Mouse (Mus musculus) thymus, postnatal 4 days (tissue): Measurements from ENCODE around the gene Zfp511.

ENCODE experiments used
- DNase-seq: peaks from one replicate; pipeline ENCODE4 v3.0.0; 2021

The Zfp511 gene

GRCm38 (mm10) chr7:140036281-140037170, at the start of gene Zfp511, which contains the start of gene Tubgcp2:
Zfp511 (plus strand) TSS chr7:140036391.
Tubgcp2 (minus strand) TSS chr7:140036669.
- peak; percentile 87 for DNase-seq

GRCm38 (mm10) chr7:139988272-139988671, 47.9 kb upstream of the Zfp511 start:
- no peak for DNase-seq

DNA sequence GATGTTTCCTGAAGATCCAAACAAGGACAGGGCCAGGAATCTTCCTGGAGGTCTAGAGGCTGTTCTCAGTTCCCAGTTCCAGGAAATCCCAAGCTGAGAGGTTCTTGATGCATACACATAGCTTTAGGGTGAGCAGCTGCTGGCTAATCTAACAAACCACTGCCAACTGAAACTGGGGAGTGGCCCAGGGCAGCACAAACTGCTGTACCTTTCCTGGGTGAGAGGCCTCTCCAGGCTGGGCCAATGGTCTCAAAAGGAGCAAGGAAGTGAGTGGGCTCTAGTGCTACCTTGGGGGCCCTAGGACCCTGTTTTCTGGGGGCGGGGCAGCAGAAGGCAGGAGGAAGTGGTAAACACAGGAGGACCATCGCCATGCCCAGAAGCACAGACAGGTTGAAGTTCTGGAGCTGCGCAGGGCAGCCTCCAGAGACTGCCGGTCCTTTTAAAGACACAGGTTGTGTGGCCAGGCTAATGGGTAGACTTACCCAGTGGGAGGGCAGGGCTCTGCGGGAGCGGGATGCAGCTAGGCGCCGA, 45.3 kb upstream of the Zfp511 start:
- DNase-seq, result no peak

DNA sequence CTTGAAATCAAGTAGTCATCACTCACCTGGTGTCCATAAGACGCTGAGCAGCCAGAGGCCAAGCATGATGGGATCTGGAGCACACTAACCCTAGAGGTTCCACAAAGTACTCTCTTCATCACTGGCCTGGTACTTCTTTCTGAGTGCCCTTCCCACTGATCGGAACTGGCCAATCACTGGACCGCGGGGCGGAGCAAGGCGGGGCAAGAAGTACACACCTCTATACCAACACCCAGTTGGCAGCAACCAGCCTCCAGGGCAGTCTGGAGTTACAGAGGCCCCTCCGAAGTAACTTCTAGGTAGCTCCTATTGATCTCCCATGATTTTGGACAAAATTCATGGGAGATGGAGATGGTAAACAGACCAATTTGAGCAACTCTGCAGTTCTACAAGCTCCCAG, 43.8 kb upstream of the Zfp511 start, which contains the start of gene Adam8:
TSS of gene Adam8 (minus strand) at position 157 of the 400 bp plus-strand sequence.
- peak; percentile 49 for DNase-seq

DNA sequence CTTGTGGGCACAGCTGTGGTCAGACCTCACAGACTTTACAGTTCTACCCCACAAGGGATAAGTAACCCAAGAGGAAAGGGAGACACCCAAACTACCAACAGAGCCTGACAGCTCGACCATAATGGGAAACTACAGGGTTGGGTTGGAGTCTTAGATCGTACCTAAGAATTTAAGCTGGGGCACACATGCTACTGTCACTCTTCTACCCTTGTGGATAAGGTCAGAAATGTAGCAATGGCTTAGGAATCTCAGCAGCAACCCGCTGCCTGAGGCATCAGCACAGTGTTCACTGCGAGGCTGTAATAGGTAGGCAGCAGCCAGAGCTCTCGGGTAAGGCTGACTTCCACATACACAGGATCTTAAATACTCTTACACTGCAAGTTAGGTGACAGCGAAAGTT, 42.7 kb upstream of the Zfp511 start:
- no peak for DNase-seq

DNA sequence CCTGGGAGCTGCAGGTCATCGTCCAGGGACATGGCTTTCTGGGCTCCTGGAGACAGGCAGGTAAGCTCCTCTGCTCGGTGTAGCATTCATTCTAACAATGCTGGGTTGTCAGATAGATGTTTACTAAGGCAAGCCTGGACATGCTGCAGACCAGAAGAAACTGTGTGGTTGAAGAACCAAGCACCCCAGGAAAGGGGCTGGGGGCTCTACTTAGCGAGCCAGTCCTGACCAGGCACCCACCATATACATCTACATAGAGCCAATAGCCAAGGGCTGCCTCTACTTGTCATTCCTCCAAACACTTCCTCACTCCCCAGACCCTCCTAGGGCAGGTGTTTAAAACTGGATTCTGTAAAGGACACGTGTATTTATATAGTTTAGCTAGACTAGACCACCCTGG, 42.0 kb upstream of the Zfp511 start:
- DNase-seq, result no peak

DNA sequence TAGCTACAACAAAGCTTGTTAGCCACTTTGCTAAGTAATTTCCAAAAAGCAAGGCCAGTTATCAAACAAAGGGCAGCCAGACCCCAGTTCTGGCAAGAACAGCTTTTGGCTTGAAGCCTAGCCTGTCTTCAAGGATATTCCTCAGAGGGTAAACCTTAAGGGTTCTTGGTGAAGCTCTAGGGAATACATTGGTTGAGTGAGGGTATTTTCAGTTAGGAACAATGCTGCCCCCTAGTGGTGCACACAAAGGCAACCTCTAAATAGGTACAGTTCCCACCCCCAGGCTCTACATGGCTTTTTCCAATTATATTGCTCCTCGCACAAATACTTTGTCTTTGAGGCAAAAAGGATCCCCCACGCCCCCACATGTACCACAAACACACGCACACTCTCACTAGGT, 41.5 kb upstream of the Zfp511 start:
- peak; percentile 73 for DNase-seq

GRCm38 (mm10) chr7:139998691-139999350, 37.4 kb upstream of the Zfp511 start:
- DNase-seq, result no peak

DNA sequence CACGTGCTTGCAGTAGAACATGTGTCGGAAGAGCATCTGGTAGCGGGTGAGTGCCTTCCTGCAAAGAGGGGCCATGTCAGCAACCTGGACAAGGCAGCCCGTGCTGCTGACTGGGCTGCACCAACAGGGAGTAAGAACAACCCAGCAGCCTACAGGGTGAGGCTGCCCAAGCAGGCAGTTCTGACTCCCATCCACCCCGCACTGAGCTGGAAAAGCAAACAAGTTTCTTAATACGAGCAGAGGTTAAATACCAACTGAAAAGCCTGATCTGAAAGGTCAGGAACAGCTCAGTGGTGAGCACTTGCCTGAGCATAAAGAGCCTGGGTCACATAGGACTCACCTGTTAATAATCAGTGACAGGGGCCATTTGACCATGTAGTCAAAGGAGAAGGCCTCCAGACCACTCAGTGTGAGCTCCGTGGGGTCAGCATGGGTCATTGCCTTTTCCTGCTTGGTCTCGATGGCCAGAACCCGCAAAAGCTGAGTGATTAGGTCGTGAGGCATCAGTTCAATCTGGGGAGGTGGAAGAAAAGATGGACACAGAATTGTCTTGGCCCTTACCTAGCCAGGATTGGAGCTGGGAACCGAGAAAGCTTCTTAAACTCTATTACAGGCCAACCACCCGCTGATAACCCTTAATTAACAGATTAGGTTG, 35.0 kb upstream of the Zfp511 start:
- DNase-seq, result no peak

DNA sequence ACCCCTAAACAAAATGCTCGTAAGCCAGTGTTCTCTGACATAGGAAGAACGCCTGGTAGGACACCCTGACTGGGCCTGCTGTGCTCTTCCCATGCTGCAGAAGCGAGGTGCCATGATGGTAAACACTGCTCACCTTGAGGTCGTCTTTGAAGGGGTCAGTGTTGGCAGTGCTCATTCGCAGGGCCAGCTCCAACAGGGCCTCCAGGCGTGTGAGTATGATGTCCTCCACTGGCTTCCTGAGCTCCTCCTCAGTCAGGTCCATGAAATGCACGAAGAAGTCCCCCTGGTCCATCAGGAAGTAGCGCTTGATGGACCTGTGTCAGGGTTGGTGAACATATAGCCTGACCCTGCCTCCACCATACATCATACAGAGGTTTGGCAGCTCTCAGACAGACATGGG, 31.5 kb upstream of the Zfp511 start:
- no peak for DNase-seq

DNA sequence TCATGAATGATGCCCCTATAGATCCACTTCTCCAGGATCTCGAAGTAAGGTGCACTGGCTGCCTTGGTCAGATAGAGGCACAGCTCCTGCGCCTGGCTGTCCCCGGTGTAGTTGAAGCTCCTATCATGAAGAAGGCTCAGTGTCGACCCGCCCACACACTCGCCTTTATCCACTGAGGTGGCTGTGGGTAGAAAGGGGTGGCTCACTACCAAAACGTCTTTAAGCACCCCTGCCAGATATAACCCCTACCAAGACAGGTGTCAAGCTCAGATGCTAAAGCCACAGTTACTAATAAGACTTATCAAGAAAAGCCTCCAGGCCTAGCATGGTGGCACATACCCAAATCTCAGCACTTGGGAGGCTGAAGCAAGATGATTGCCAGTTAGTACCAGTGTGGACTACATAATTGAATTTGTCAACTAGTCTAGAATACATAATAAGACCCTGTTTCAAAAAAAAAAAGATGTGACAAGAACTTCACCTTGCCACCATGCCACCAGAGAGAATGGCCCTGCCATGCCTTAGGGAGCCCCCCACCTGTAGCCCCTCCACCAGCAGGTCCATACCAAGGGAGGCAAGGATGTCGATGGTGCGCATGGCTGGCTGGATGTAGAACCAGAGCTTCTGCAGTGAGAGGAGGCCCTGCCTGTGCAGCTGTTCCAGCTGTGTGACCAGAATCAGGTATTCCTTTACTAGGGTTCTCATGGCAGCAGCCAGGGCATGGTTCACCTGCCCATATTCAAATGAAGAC, 29.2 kb upstream of the Zfp511 start:
- no peak for DNase-seq

GRCm38 (mm10) chr7:140007781-140008180, 28.4 kb upstream of the Zfp511 start:
- DNase-seq, result no peak

DNA sequence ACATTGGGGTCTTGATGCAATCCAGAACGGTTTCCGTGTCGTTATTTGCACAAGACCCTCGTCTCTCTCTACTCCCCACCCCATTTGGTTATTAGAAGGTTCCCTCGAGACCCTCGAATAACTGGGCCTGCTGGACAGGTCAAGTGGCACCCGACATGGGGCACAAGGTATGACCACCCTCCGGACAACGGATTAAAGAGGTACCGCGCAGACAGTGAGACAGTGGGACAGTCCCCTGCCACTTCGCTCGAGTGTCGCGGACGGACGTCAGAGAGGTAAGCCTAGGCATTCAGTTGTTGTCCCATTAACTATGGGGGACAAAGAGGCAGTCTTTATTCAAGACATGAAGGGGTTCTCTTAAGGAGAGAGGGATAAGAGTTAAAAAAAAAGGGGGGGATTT, 24.9 kb upstream of the Zfp511 start:
- no peak for DNase-seq

- no peak for DNase-seq
Measured at GRCm38 (mm10) chr7:140031771-140032170, 4.4 kb upstream of the Zfp511 start.

DNA sequence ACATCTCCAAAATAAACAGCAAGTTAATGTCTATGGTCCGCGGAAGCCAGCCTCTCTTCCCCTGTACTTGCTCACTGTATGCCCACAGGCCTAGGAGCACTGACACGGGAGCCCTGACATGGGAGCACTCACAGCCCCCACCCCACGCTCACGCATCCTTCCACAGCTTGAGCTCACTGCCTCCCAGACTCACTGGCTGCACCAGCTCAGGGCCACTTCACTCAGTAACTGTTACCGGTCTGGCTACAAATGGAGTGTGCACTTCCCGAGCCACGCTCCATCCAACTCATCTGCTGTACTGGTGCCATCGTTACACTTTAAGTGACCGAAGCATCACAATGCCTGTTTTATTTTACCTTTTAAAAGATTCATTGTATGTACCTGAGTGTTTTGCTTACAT, 3.8 kb upstream of the Zfp511 start:
- no peak for DNase-seq

GRCm38 (mm10) chr7:140033386-140033785, 2.8 kb upstream of the Zfp511 start:
- DNase-seq, result no peak

DNA sequence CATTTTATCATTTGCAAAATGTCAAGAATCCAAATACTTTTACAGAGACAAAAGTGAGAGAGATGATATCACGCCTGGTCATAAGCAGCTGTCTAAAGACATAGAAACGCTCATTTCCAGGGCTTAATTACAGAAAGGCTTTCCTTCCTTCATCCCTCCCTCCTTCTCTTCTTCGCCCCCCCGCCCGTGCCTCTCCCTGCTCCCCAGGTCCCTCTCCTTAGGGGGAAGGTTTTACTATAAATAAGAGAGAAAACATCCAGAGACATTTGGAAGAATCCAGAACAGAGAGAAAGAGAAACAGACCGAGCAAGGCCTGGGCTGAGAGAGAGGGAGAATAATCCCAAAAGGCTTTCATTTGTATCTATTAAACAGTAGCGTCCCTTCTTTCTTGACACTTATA, 735 bp upstream of the Zfp511 start:
- DNase-seq, result no peak

- DNase-seq, result no peak
Measured at GRCm38 (mm10) chr7:140037171-140037555, 972 bp downstream of the Zfp511 start.

- DNase-seq, result no peak
Measured at GRCm38 (mm10) chr7:140042728-140043127, 6.5 kb downstream of the Zfp511 start.

DNA sequence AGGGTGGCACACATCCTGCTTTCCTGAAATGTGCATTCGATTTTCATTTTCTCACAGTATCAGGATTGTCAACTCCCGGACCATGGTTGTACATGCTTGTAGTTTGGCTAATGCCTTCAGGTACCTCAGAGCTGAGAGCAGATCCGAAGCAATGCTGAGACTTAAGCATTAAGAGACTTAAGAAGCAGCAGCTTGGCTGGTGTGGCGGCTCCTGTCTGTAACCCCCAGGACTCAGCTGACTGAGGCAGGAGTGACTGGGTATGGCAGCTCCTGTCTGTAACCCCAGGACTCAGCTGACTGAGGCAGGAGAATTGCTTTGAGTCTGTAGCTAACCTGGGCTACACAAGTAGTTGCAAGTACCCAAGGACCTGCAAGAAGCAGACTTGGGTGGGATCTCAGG, 9.4 kb downstream of the Zfp511 start:
- DNase-seq, result no peak

DNA sequence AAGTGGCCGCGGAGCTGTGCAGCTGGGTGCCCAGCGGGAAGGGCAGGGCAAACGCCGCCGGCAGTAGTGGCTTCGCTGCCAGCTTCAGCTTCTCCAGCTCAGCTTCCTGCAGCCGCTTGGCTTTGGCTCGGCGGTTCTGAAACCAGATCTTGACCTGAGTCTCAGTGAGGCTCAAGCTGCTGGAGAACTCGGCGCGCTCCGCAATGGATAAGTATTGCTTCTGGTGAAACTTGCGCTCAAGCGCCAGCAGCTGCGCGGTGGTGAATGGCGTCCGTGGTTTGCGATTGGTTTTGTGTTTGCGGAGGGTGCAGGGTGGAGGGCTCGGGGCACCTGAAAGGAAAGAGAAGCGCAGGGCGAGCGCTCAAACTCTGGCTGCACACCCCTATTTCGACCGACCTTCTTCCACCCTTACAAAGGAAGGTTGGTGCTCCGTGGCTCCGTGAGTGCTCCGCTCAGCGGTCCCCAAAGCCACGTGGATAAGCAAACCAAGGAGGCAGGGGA, 11.7 kb downstream of the Zfp511 start:
- DNase-seq, result peak; percentile 38

DNA sequence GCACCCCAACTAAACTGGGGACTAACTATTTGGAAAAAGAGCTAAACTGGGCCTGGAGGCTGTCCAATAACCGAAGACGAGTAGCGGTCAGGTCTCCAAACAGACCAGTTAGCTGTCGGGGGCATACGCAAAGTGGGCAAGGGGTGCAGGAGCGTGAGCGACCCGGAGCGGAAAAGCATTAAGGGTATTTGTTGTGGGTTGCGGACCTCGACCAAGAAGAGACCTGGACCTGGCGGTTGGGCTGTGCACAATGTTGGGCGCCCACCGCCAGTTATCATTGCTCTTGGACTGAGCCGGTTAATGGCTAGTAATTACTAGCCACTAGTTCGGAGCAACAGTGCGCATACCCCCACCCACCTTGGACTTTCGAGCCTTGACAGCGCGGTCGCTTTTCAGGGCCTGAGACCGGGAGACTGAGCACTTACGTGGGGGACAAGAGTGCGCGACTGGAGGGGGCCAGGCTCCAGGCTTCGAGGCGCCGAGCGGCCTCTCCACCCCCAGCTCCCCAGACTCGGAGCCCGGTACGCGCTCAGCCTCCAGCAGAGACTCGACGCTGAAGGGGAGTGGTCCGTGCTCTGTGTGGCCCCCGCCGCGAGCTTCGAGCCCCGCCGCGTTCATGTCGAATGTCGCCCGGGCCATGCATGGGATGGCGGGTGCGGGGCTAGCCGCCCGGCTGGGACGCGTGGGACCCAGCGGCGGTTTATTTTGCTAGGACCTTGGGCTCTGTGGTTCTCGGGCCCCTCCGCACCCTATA, 12.3 kb downstream of the Zfp511 start, which contains the start of gene Msx3:
TSS of gene Msx3 (minus strand) at position 729 of the 754 bp plus-strand sequence.
- DNase-seq, result peak; percentile 36
